ENCODE assay signal across 20 mouse cellular contexts in genomic region chr8:83570272-83571000, GRCm38 (mm10). TPM values are rescaled to one million over a fixed set of nuclear protein-coding genes. Genes with fewer than 3 reads are reported as not detected.
DNase-seq lines count a peak whose midpoint lies in the region; ATAC-seq lines count a peak whose summit lies in the region.
"Had no signal": no experiment of that assay in that cellular context is flagged by ENCODE, and none has a peak within 500 bp of the region (broad histone marks: within the 10 kb centered on the region; RNA-seq: fewer than 3 reads in every experiment).

No protein-coding gene starts in this region.

- peaks cover 28% of the 10 kb centered on the region for H3K36me3 ChIP-seq in forebrain, embryonic 15.5 days

- no peak overlapping the region for H3K9ac ChIP-seq in forebrain, embryonic 15.5 days (replicated peaks)
- H3K9ac ChIP-seq: hindbrain, embryonic 14.5 days; liver, embryonic 14.5 days; midbrain, embryonic 12.5 days had no signal

- no peaks in the 10 kb centered on the region for H3K27me3 ChIP-seq in forebrain, embryonic 15.5 days
- H3K27me3 ChIP-seq: midbrain, embryonic 12.5 days had no signal

- H3K4me2 ChIP-seq in forebrain, embryonic 15.5 days (replicated peaks), result no peak overlapping the region
- H3K4me2 ChIP-seq: hindbrain, embryonic 14.5 days; midbrain, embryonic 12.5 days had no signal

- DNase-seq in embryo, embryonic 10 days (ENCODE audit: low spot score), result peak; percentile 8
- DNase-seq in embryo, embryonic 9.5 days (ENCODE audit: extremely low spot score), result no peak
- peak; percentile 6 to 11 for DNase-seq in layer of hippocampus, postnatal 10 days (ENCODE audit: low spot score in 2 of 2)
- no peak for DNase-seq in layer of hippocampus, adult 9-10 months (ENCODE audit: low spot score)
- DNase-seq in brain, adult 2 months (ENCODE audit: low read depth, low spot score), result peak; percentile 10
- DNase-seq in cerebellum, postnatal 10 days, result peak; percentile 8 to 11
- DNase-seq: embryo, embryonic 11 days; gastrocnemius, postnatal 25 days; kidney, adult 2 months; lung, postnatal 14 days; thymus, postnatal 36 days had no signal

- H3K4me3 ChIP-seq in forebrain, embryonic 15.5 days, result no peak overlapping the region
- H3K4me3 ChIP-seq: midbrain, embryonic 12.5 days had no signal

- 94% methylated on average over 15 of the region's 15 CpGs for WGBS in forebrain, embryonic 15.5 days

- no peak overlapping the region for H3K27ac ChIP-seq in forebrain, embryonic 15.5 days (replicated peaks)
- H3K27ac ChIP-seq: hindbrain, embryonic 14.5 days; liver, embryonic 14.5 days; midbrain, embryonic 12.5 days had no signal

- peaks cover 16% of the 10 kb centered on the region for H3K4me1 ChIP-seq in forebrain, embryonic 15.5 days

- ATAC-seq in forebrain, embryonic 15.5 days (replicated peaks), result no peak

- no peaks in the 10 kb centered on the region for H3K9me3 ChIP-seq in forebrain, embryonic 15.5 days
- H3K9me3 ChIP-seq: G1E; midbrain, embryonic 12.5 days had no signal

RNA-seq across cellular contexts. Expression of gene Ndufb7, which starts 4.0 kb away (rescaled TPM):
- 100 to 1,000 TPM; 161 to 175 TPM for total RNA-seq in layer of hippocampus, postnatal 10 days (2021)
- 327 and 356 TPM in 2 replicates for polyA plus RNA-seq in forebrain, embryonic 15.5 days (2015; fragmentation: Nextera tagmentation; extraction: Ambion mirVana)

RNA-seq across cellular contexts. Expression of gene Olfr370, which starts 34.9 kb away (rescaled TPM):
- total RNA-seq in layer of hippocampus, postnatal 10 days (2021), result not detected
- 0.06 and 0.08 TPM in 2 replicates for polyA plus RNA-seq in forebrain, embryonic 15.5 days (2015; fragmentation: Nextera tagmentation; extraction: Ambion mirVana)
- total RNA-seq: gastrocnemius, postnatal 25 days; layer of hippocampus, adult 18-20 months; left cerebral cortex, postnatal 36 days had no signal
- polyA plus RNA-seq: G1E; heart, embryonic 16.5 days; kidney, adult 2 months; liver, embryonic 14.5 days; midbrain, embryonic 12.5 days; stomach, embryonic 14.5 days had no signal

RNA-seq across cellular contexts. Expression of gene Tecr, which starts 37.3 kb away (rescaled TPM):
- 100 to 1,000 TPM; 532 to 604 TPM for total RNA-seq in layer of hippocampus, postnatal 10 days (2021)
- 683 and 712 TPM in 2 replicates for polyA plus RNA-seq in forebrain, embryonic 15.5 days (2015; fragmentation: Nextera tagmentation; extraction: Ambion mirVana)

RNA-seq across cellular contexts. Expression of gene Dnajb1, which starts 37.6 kb away (rescaled TPM):
- 10 to 100 TPM; 29.4 to 33.5 TPM for total RNA-seq in layer of hippocampus, postnatal 10 days (2021)
- 59.8 and 63.0 TPM in 2 replicates for polyA plus RNA-seq in forebrain, embryonic 15.5 days (2015; fragmentation: Nextera tagmentation; extraction: Ambion mirVana)

Comparison
In these comparisons a context has a peak if more than half of its experiments do, and no peak if none do; other contexts are left out.
1. DNase-seq: peak in embryo, embryonic 10 days (single experiment), layer of hippocampus, postnatal 10 days (2 of 2), brain, adult 2 months (single experiment) and cerebellum, postnatal 10 days (2 of 2); none in embryo, embryonic 9.5 days (single experiment) and layer of hippocampus, adult 9-10 months (single experiment).